Mouse (Mus musculus) MEL (cell line): ENCODE measurements around the gene Fam83g. TPM values are rescaled to one million over a fixed set of nuclear protein-coding genes. Genes with fewer than 3 reads are reported as not detected.

Experiments
- DNase-seq: peaks from one replicate; pipeline ENCODE4 v3.0.0; 2011; ENCODE audit warnings: low read depth, low spot score
- H3K27ac ChIP-seq: 2 replicates; pipeline ENCODE4 v1.5.1; 2012; ENCODE audit warnings: low read depth, mild to moderate bottlenecking, control low read depth, low read length, moderate library complexity; ENCODE audit not compliant: control insufficient read depth
- H3K27me3 ChIP-seq, 2 experiments: fragments of 150-350 bp in 1 of 2; sonication (generic) in 1 of 2; 2 replicates each; pipeline ENCODE4 v1.6.1; 2012; ENCODE audit warnings: low read length in 2 of 2, mild to moderate bottlenecking in 2 of 2, improper control_type of control experiment in 1 of 2, moderate library complexity in 1 of 2; ENCODE audit not compliant: insufficient read depth in 2 of 2, control insufficient read depth in 1 of 2
- H3K36me3 ChIP-seq, 2 experiments: 2 replicates each; pipeline ENCODE4 v1.6.1; 2012 to 2014; ENCODE audit warnings: low read length in 2 of 2, improper control_type of control experiment in 1 of 2, inconsistent platforms in 1 of 2, mild to moderate bottlenecking in 1 of 2; ENCODE audit not compliant: insufficient read depth in 2 of 2, control insufficient read depth in 1 of 2
- H3K4me1 ChIP-seq, 2 experiments: fragments of 150-350 bp in 1 of 2; sonication (generic) in 1 of 2; 2 replicates each; pipeline ENCODE4 v1.6.1; 2012; ENCODE audit warnings: low read length in 2 of 2, improper control_type of control experiment in 1 of 2, mild to moderate bottlenecking in 1 of 2; ENCODE audit not compliant: insufficient read depth in 2 of 2, control insufficient read depth in 1 of 2
- H3K4me3 ChIP-seq, 2 experiments: fragments of 150-350 bp in 1 of 2; sonication (generic) in 1 of 2; 2 replicates each; pipeline ENCODE4 v1.5.1; 2012; ENCODE audit warnings: low read depth in 2 of 2, low read length in 2 of 2, mild to moderate bottlenecking in 2 of 2, moderate library complexity in 2 of 2, control low read depth in 1 of 2, improper control_type of control experiment in 1 of 2; ENCODE audit not compliant: control insufficient read depth in 1 of 2, insufficient read depth in 1 of 2
- H3K79me2 ChIP-seq: 2 replicates; pipeline ENCODE4 v1.6.1; 2012; ENCODE audit warnings: mild to moderate bottlenecking, low read length, moderate library complexity; ENCODE audit not compliant: control insufficient read depth, poor library complexity, insufficient read depth
- H3K9ac ChIP-seq: 2 replicates; pipeline ENCODE4 v1.6.1; 2012; ENCODE audit warnings: low read depth, mild to moderate bottlenecking, control low read depth, low read length, moderate library complexity; ENCODE audit not compliant: control insufficient read depth, poor library complexity, severe bottlenecking
- H3K9me3 ChIP-seq: fragments of 150-350 bp; sonication (generic); replicated peaks from 2 replicates; pipeline ENCODE4 v1.6.1; 2012; ENCODE audit warnings: mild to moderate bottlenecking, low read length, improper control_type of control experiment, moderate library complexity; ENCODE audit not compliant: insufficient read depth
- BHLHE40 ChIP-seq: IDR thresholded peaks from 2 replicates; pipeline ENCODE4 v1.6.1; 2012; ENCODE audit warnings: low read depth, mild to moderate bottlenecking, inconsistent platforms, low read length, improper control_type of control experiment, borderline replicate concordance
- CHD1 ChIP-seq: IDR thresholded peaks from 2 replicates; pipeline ENCODE4 v1.6.1; 2012; ENCODE audit warnings: low read depth, mild to moderate bottlenecking, inconsistent platforms, low read length, improper control_type of control experiment
- CHD2 ChIP-seq: IDR thresholded peaks from 2 replicates; pipeline ENCODE4 v1.6.1; 2011; ENCODE audit warnings: low read length, improper control_type of control experiment
- CTCF ChIP-seq, 3 experiments: IDR thresholded peaks in 2 of 3; conservative IDR thresholded peaks in 1 of 3; 2 replicates each; pipeline ENCODE4 v1.5.1; 2011 to 2012; ENCODE audit warnings: low read length in 3 of 3, low read depth in 2 of 3, mild to moderate bottlenecking in 2 of 3, improper control_type of control experiment in 1 of 3, inconsistent platforms in 1 of 3, mixed read lengths in 1 of 3, moderate library complexity in 1 of 3; ENCODE audit not compliant: control insufficient read depth in 1 of 3, insufficient read depth in 1 of 3, poor library complexity in 1 of 3, severe bottlenecking in 1 of 3
- E2F4 ChIP-seq: IDR thresholded peaks from 2 replicates; pipeline ENCODE4 v1.6.1; 2011; ENCODE audit warnings: low read depth, low read length, improper control_type of control experiment, borderline replicate concordance
- ELF1 ChIP-seq: IDR thresholded peaks from 2 replicates; pipeline ENCODE4 v1.6.1; 2014; ENCODE audit warnings: low read depth, mild to moderate bottlenecking, inconsistent platforms, low read length, improper control_type of control experiment, moderate library complexity
- EP300 ChIP-seq, 2 experiments: IDR thresholded peaks; 2 replicates each; pipeline ENCODE4 v1.6.1; 2011; ENCODE audit warnings: improper control_type of control experiment in 2 of 2, low read length in 2 of 2, low read depth in 1 of 2, mild to moderate bottlenecking in 1 of 2
- ETS1 ChIP-seq: IDR thresholded peaks from 2 replicates; pipeline ENCODE4 v1.6.1; 2012; ENCODE audit warnings: low read depth, mild to moderate bottlenecking, inconsistent platforms, low read length, improper control_type of control experiment, moderate library complexity
- GABPA ChIP-seq: IDR thresholded peaks from 2 replicates; pipeline ENCODE4 v1.6.1; 2012; ENCODE audit warnings: low read depth, mild to moderate bottlenecking, inconsistent platforms, low read length, improper control_type of control experiment, moderate library complexity
- HCFC1 ChIP-seq: IDR thresholded peaks from 2 replicates; pipeline ENCODE4 v1.6.1; 2012; ENCODE audit warnings: low read depth, mild to moderate bottlenecking, inconsistent platforms, low read length, improper control_type of control experiment, moderate library complexity
- JUND ChIP-seq: IDR thresholded peaks from 2 replicates; pipeline ENCODE4 v1.6.1; 2011; ENCODE audit warnings: low read depth, mild to moderate bottlenecking, improper control_type of control experiment, low read length
- KAT2A ChIP-seq: conservative IDR thresholded peaks from 2 replicates; pipeline ENCODE4 v1.6.1; 2012; ENCODE audit warnings: low read depth, low read length, improper control_type of control experiment, inconsistent platforms
- MAFK ChIP-seq: IDR thresholded peaks from 2 replicates; pipeline ENCODE4 v1.6.1; 2011; ENCODE audit warnings: low read depth, mild to moderate bottlenecking, low read length, improper control_type of control experiment, borderline replicate concordance
- MAX ChIP-seq: IDR thresholded peaks from 2 replicates; pipeline ENCODE4 v1.6.1; 2011; ENCODE audit warnings: low read length, improper control_type of control experiment
- MAZ ChIP-seq: IDR thresholded peaks from 2 replicates; pipeline ENCODE4 v1.6.1; 2012; ENCODE audit warnings: low read depth, mild to moderate bottlenecking, inconsistent platforms, low read length, improper control_type of control experiment
- MEF2A ChIP-seq: IDR thresholded peaks from 2 replicates; pipeline ENCODE4 v1.6.1; 2014; ENCODE audit warnings: low read depth, mild to moderate bottlenecking, inconsistent platforms, low read length, improper control_type of control experiment; ENCODE audit not compliant: poor library complexity, insufficient replicate concordance, severe bottlenecking; ENCODE audit errors: extremely low read depth
- MXI1 ChIP-seq: IDR thresholded peaks from 2 replicates; pipeline ENCODE4 v1.6.1; 2011; ENCODE audit warnings: mild to moderate bottlenecking, low read depth, low read length, improper control_type of control experiment
- MYB ChIP-seq: IDR thresholded peaks from 2 replicates; pipeline ENCODE4 v1.6.1; 2011; ENCODE audit warnings: mild to moderate bottlenecking, low read depth, low read length, improper control_type of control experiment
- MYC ChIP-seq: IDR thresholded peaks from 2 replicates; pipeline ENCODE4 v1.6.1; 2011; ENCODE audit warnings: low read depth, mild to moderate bottlenecking, low read length, improper control_type of control experiment, moderate library complexity
- NELFE ChIP-seq: IDR thresholded peaks from 2 replicates; pipeline ENCODE4 v1.6.1; 2011; ENCODE audit warnings: low read depth, low read length, improper control_type of control experiment
- NRF1 ChIP-seq: IDR thresholded peaks from 2 replicates; pipeline ENCODE4 v1.6.1; 2014; ENCODE audit warnings: low read depth, mild to moderate bottlenecking, inconsistent platforms, low read length, improper control_type of control experiment, moderate library complexity; ENCODE audit not compliant: poor library complexity, insufficient read depth, severe bottlenecking
- POLR2A ChIP-seq, 2 experiments: IDR thresholded peaks; 2 replicates each; pipeline ENCODE4 v1.6.1; 2011 to 2012; ENCODE audit warnings: low read length in 2 of 2, mild to moderate bottlenecking in 2 of 2, control low read depth in 1 of 2, improper control_type of control experiment in 1 of 2, low read depth in 1 of 2, moderate library complexity in 1 of 2; ENCODE audit not compliant: control insufficient read depth in 1 of 2, insufficient read depth in 1 of 2, poor library complexity in 1 of 2
- POLR2AphosphoS2 ChIP-seq: IDR thresholded peaks from 2 replicates; pipeline ENCODE4 v1.6.1; 2011; ENCODE audit warnings: low read length, improper control_type of control experiment
- POLR2AphosphoS5 ChIP-seq: IDR thresholded peaks from 2 replicates; pipeline ENCODE4 v1.6.1; 2012; ENCODE audit warnings: low read depth, borderline replicate concordance, mild to moderate bottlenecking, inconsistent platforms, low read length, moderate library complexity, mixed read lengths
- RCOR1 ChIP-seq: IDR thresholded peaks from 2 replicates; pipeline ENCODE4 v1.6.1; 2012; ENCODE audit warnings: low read depth, mild to moderate bottlenecking, inconsistent platforms, low read length, improper control_type of control experiment
- SIN3A ChIP-seq: IDR thresholded peaks from 2 replicates; pipeline ENCODE4 v1.6.1; 2012; ENCODE audit warnings: low read length, improper control_type of control experiment, inconsistent platforms
- SMC3 ChIP-seq: IDR thresholded peaks from 2 replicates; pipeline ENCODE4 v1.6.1; 2011; ENCODE audit warnings: low read depth, low read length, improper control_type of control experiment
- TBP ChIP-seq: IDR thresholded peaks from 2 replicates; pipeline ENCODE4 v1.8.0; 2011; ENCODE audit warnings: low read depth, low read length, improper control_type of control experiment
- TCF12 ChIP-seq: IDR thresholded peaks from 2 replicates; pipeline ENCODE4 v1.6.1; 2014; ENCODE audit warnings: low read depth, mild to moderate bottlenecking, inconsistent platforms, low read length, improper control_type of control experiment, moderate library complexity
- UBTF ChIP-seq: IDR thresholded peaks from 2 replicates; pipeline ENCODE4 v1.6.1; 2012; ENCODE audit warnings: low read depth, mild to moderate bottlenecking, inconsistent platforms, low read length, improper control_type of control experiment, moderate library complexity, borderline replicate concordance; ENCODE audit not compliant: insufficient read depth
- USF1 ChIP-seq: IDR thresholded peaks from 2 replicates; pipeline ENCODE4 v1.6.1; 2014; ENCODE audit warnings: low read depth, mild to moderate bottlenecking, inconsistent platforms, low read length, improper control_type of control experiment, moderate library complexity
- ZC3H11A ChIP-seq: IDR thresholded peaks from 2 replicates; pipeline ENCODE4 v1.6.1; 2012; ENCODE audit warnings: low read depth, mild to moderate bottlenecking, inconsistent platforms, low read length, improper control_type of control experiment
- ZKSCAN1 ChIP-seq: IDR thresholded peaks from 2 replicates; pipeline ENCODE4 v1.6.1; 2012; ENCODE audit warnings: low read depth, mild to moderate bottlenecking, inconsistent platforms, low read length, improper control_type of control experiment, moderate library complexity
- ZMIZ1 ChIP-seq: IDR thresholded peaks from 2 replicates; pipeline ENCODE4 v1.6.1; 2012; ENCODE audit warnings: low read depth, mild to moderate bottlenecking, inconsistent platforms, low read length, improper control_type of control experiment, moderate library complexity
- ZNF384 ChIP-seq: IDR thresholded peaks from 2 replicates; pipeline ENCODE4 v1.6.1; 2012; ENCODE audit warnings: low read depth, mild to moderate bottlenecking, inconsistent platforms, low read length, improper control_type of control experiment
- polyA plus RNA-seq, 2 experiments: library from polyadenylated mRNA; stranded (reverse) in 1 of 2; unstranded in 1 of 2; fragments of >175 nt in 1 of 2; fragments of >200 nt in 1 of 2; gene quantifications; 2 replicates each; pipeline versions ENCODE4 v1.2.1 to v1.2.4; 2012; ENCODE audit warnings: low replicate concordance in 2 of 2, low read depth in 1 of 2; ENCODE audit not compliant: insufficient read length in 2 of 2, insufficient read depth in 1 of 2, missing spikeins in 1 of 2
- total RNA-seq: library from RNA; depleted of rRNA; stranded (reverse); fragments of 300-350 nt; gene quantifications from 2 replicates; pipeline ENCODE4 v1.2.3, GENCODE M21; 2012; rRNA removed

Gene Fam83g
- total RNA-seq (6.2 and 9.7 TPM in 2 replicates), polyA plus RNA-seq (1 to 10 TPM in 1 of 2 experiments, not detected in 1; 5.4 TPM)

GRCm38 (mm10) chr11:61683907-61684731, at the start of gene Fam83g:
Gene Fam83g, plus strand, starts transcription at chr11:61684091.
- peak within 1 kb of the TSS; percentile 48 for H3K27ac ChIP-seq
- peak; percentile 86 for DNase-seq
- peaks cover 5 to 28% of the 10 kb centered on the region in 2 experiments; a peak in 3 of 4 replicates for H3K4me1 ChIP-seq
- no peaks in the 10 kb centered on the region for H3K9me3 ChIP-seq
- no peaks in the 10 kb centered on the region for H3K27me3 ChIP-seq
- peak within 1 kb of the TSS; percentile 85 for H3K9ac ChIP-seq
- H3K4me3 ChIP-seq, result peak within 1 kb of the TSS; percentile 85 to 95
- peaks cover 0 to 8% of the 10 kb centered on the region in 2 experiments; a peak in 2 of 4 replicates for H3K36me3 ChIP-seq
- H3K79me2 ChIP-seq, result peaks cover 7% of the 10 kb centered on the region
- TF ChIP-seq NRF1 (no peak), USF1 (peak; percentile 97), NELFE (peak; percentile 51), MAFK (no peak), CTCF (IDR thresholded peaks at IDR 0.05 in 2 of 3, conservative IDR thresholded peaks at IDR 0.05 in 1 of 3; ENCODE audit: control insufficient read depth in 1 of 3, insufficient read depth in 1 of 3, low read depth in 2 of 3, low read length in 3 of 3, poor library complexity in 1 of 3, severe bottlenecking in 1 of 3) (no peak), RCOR1 (no peak), ZMIZ1 (no peak), ZC3H11A (no peak), HCFC1 (peak; percentile 58; the same call in 1 of the 2 replicates), SMC3 (no peak), KAT2A (no peak), UBTF (no peak), ETS1 (no peak), GABPA (no peak), MAZ (0 out of 2 replicates have a peak, but pooled peaks have one; percentile 41), POLR2A (IDR thresholded peaks at IDR 0.05; ENCODE audit: control insufficient read depth in 1 of 2, insufficient read depth in 1 of 2, low read depth in 1 of 2, low read length in 2 of 2, poor library complexity in 1 of 2) (peak; percentile 70 to 88), ELF1 (peak; percentile 68), POLR2AphosphoS5 (no peak), JUND (no peak), BHLHE40 (peak; percentile 90), CHD2 (no peak), EP300 (IDR thresholded peaks at IDR 0.05; ENCODE audit: low read depth in 1 of 2, low read length in 2 of 2) (no peak), MAX (peak; percentile 90), TCF12 (no peak), MYC (peak; percentile 64), MEF2A (no peak), ZNF384 (no peak), MXI1 (no peak), TBP (0 out of 2 replicates have a peak, but pooled peaks have one; percentile 20), E2F4 (no peak), SIN3A (peak; percentile 32), ZKSCAN1 (no peak), MYB (no peak), POLR2AphosphoS2 (peak; percentile 56; the same call in 1 of the 2 replicates), CHD1 (0 out of 2 replicates have a peak, but pooled peaks have one; percentile 64)
